Mouse (Mus musculus) bone marrow macrophage, adult 2 months (primary cell): ENCODE data around the gene Gm20708.

Experiments used
- CTCF ChIP-seq: IDR thresholded peaks from 2 replicates; pipeline ENCODE4 v1.5.1; 2012; ENCODE audit warnings: low read depth, mild to moderate bottlenecking, low read length, moderate library complexity
- POLR2A ChIP-seq: IDR thresholded peaks from 2 replicates; pipeline ENCODE4 v1.6.1; 2012; ENCODE audit warnings: mild to moderate bottlenecking, low read depth, low read length, borderline replicate concordance

DNA sequence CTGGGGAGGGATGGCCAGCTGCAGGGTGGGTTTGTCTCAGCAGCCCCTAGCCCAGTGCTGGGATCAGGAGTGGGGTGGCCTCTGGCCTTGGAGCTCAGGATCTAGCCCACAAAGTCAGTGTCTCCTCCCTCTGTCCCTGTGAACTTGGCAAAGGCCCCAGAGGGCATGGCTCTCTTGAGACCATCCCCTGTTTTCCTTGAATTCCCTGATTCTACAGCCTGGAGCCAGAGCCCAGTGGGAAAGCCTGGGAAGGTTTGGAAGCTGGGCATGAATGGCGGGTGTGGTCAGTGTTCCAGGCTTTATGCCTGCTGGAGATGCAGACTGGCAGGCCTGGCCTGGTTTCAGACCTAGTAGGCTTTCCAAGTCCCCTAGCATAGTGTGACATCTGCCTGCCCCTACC, 72.7 kb downstream of the Gm20708 start:
- TF ChIP-seq CTCF (no peak), POLR2A (no peak)
